Mouse (Mus musculus) stomach, embryonic 15.5 days (tissue): ENCODE measurements around the gene Gm45785. TPM values are rescaled to one million over a fixed set of nuclear protein-coding genes. Genes with fewer than 3 reads are reported as not detected.
A peak's percentile ranks its signal among the peaks of the same experiment; 100 is the strongest.

Experiments used
- ATAC-seq: fragments of 200-750 bp; cut with Nextera tagmentation; 2 replicates; pipeline ENCODE4 v1.8.0; 2017; ENCODE audit warnings: low read depth, moderate number of reproducible peaks, moderate TSS enrichment; ENCODE audit not compliant: insufficient read depth, low FRiP score
- H3K27ac ChIP-seq: fragments of 300-500 bp; sonication (generic); 2 replicates; pipeline ENCODE4 v1.5.1; 2015; ENCODE audit warnings: mild to moderate bottlenecking, inconsistent platforms
- H3K27me3 ChIP-seq: fragments of 300-500 bp; sonication (generic); replicated peaks from 2 replicates; pipeline ENCODE4 v1.6.1; 2015; ENCODE audit warnings: inconsistent platforms
- H3K36me3 ChIP-seq: fragments of 300-500 bp; sonication (generic); 2 replicates; pipeline ENCODE4 v1.6.1; 2015; ENCODE audit warnings: inconsistent platforms
- H3K4me1 ChIP-seq: fragments of 300-500 bp; sonication (generic); 2 replicates; pipeline ENCODE4 v1.6.1; 2015; ENCODE audit warnings: inconsistent platforms
- H3K4me2 ChIP-seq: fragments of 300-500 bp; sonication (generic); 2 replicates; pipeline ENCODE4 v1.6.1; 2015; ENCODE audit warnings: mild to moderate bottlenecking, inconsistent platforms
- H3K4me3 ChIP-seq: fragments of 300-500 bp; sonication (generic); replicated peaks from 2 replicates; pipeline ENCODE4 v1.5.1; 2015; ENCODE audit warnings: inconsistent platforms
- H3K9ac ChIP-seq: fragments of 300-500 bp; sonication (generic); 2 replicates; pipeline ENCODE4 v1.6.1; 2015; ENCODE audit warnings: inconsistent platforms
- H3K9me3 ChIP-seq: fragments of 300-500 bp; sonication (generic); 2 replicates; pipeline ENCODE4 v1.6.1; 2016; ENCODE audit warnings: inconsistent platforms
- WGBS: fragments of 180-500 bp; shearing (Covaris S2); methylation state at CpG from one replicate; pipeline ENCODE4 v1.1.7; 2015; 5-methylcytosine and 5-hydroxymethylcytosine counted together
- polyA plus RNA-seq: library from polyadenylated mRNA; unstranded; fragments of >200 nt; fragmentation: Nextera tagmentation; extraction: Ambion mirVana; gene quantifications from 2 replicates; pipeline ENCODE4 v1.2.1, GENCODE M21; 2015

Gene Gm45785
- polyA plus RNA-seq, 1 experiment from 2014 or later = not detected

GRCm38 (mm10) chr7:140840750-140841735 is 15.1 kb downstream of the Gm45785 start:
- 34% methylated on average over 18 of the region's 19 CpGs for WGBS
- H3K4me3 ChIP-seq = no peak overlapping the region
- no peak overlapping the region for H3K27ac ChIP-seq
- ATAC-seq = peak; percentile 63; the same call in 1 of the 2 replicates
- H3K9me3 ChIP-seq = no peaks in the 10 kb centered on the region
- H3K36me3 ChIP-seq = no peaks in the 10 kb centered on the region
- H3K27me3 ChIP-seq = 0 out of 2 replicates have a peak, but pooled peaks cover 6% of the 10 kb centered on the region
- H3K4me2 ChIP-seq = peak overlapping the region; percentile 24
- H3K9ac ChIP-seq = no peak overlapping the region
- 0 out of 2 replicates have a peak, but pooled peaks cover 6% of the 10 kb centered on the region for H3K4me1 ChIP-seq

GRCm38 (mm10) chr7:140839556-140839955 is 16.6 kb downstream of the Gm45785 start:
- Histone ChIP-seq H3K36me3 (no peaks in the 10 kb centered on the region), H3K9ac (no peak overlapping the region), H3K4me2 (no peak overlapping the region), H3K27ac (no peak overlapping the region), H3K9me3 (no peaks in the 10 kb centered on the region), H3K4me3 (no peak overlapping the region), H3K27me3 (0 out of 2 replicates have a peak, but pooled peaks cover 3% of the 10 kb centered on the region), H3K4me1 (0 out of 2 replicates have a peak, but pooled peaks cover 6% of the 10 kb centered on the region)
- no peak for ATAC-seq
- WGBS = 56% methylated on average over 5 of the region's 5 CpGs

GRCm38 (mm10) chr7:140836243-140837115 is 19.7 kb downstream of the Gm45785 start:
- Histone ChIP-seq H3K4me2 (no peak overlapping the region), H3K9me3 (no peaks in the 10 kb centered on the region), H3K27ac (no peak overlapping the region), H3K4me3 (no peak overlapping the region), H3K27me3 (no peaks in the 10 kb centered on the region), H3K36me3 (no peaks in the 10 kb centered on the region), H3K4me1 (0 out of 2 replicates have a peak, but pooled peaks cover 3% of the 10 kb centered on the region), H3K9ac (no peak overlapping the region)
- ATAC-seq = no peak
- 82% methylated on average over 9 of the region's 9 CpGs for WGBS

- 63% methylated on average over 2 of the region's 2 CpGs for WGBS
- peak overlapping the region; percentile 39 for H3K4me2 ChIP-seq
- no peak for ATAC-seq
These were observed 20.4 kb downstream of the Gm45785 start for GRCm38 (mm10) chr7:140835758-140836087.

GRCm38 (mm10) chr7:140834968-140835757 is 21.0 kb downstream of the Gm45785 start, which contains the start of gene Urah:
TSS of gene Urah (plus strand) at chr7:140835018.
- Histone ChIP-seq H3K36me3 (no peaks in the 10 kb centered on the region), H3K4me1 (no peaks in the 10 kb centered on the region), H3K4me2 (peak within 1 kb of the TSS; percentile 39), H3K27ac (peak within 1 kb of the TSS; percentile 31; the same call in 1 of the 2 replicates), H3K27me3 (no peaks in the 10 kb centered on the region), H3K9ac (peak within 1 kb of the TSS; percentile 8; the same call in 1 of the 2 replicates), H3K9me3 (no peaks in the 10 kb centered on the region), H3K4me3 (peak within 1 kb of the TSS; percentile 19; the same call in 1 of the 2 replicates)
- peak; percentile 76 for ATAC-seq
- 39% methylated on average over 20 of the region's 20 CpGs for WGBS

More at GRCm38 (mm10) chr7:140835758-140836087, 20.4 kb downstream of the Gm45785 start:
- Histone ChIP-seq H3K9ac (peak overlapping the region; percentile 8; the same call in 1 of the 2 replicates), H3K9me3 (no peaks in the 10 kb centered on the region), H3K27ac (no peak overlapping the region), H3K27me3 (no peaks in the 10 kb centered on the region), H3K36me3 (no peaks in the 10 kb centered on the region), H3K4me1 (no peaks in the 10 kb centered on the region), H3K4me3 (0 out of 2 replicates have a peak overlapping the region, but pooled peaks have one; percentile 19)

- no peaks in the 10 kb centered on the region for H3K9me3 ChIP-seq
- no peak overlapping the region for H3K4me2 ChIP-seq
- no peak overlapping the region for H3K4me3 ChIP-seq
- no peaks in the 10 kb centered on the region for H3K36me3 ChIP-seq
- no peaks in the 10 kb centered on the region for H3K4me1 ChIP-seq
- ATAC-seq = no peak
- H3K9ac ChIP-seq = no peak overlapping the region
- no peaks in the 10 kb centered on the region for H3K27me3 ChIP-seq
- no peak overlapping the region for H3K27ac ChIP-seq
- WGBS = 88% methylated on average over 4 of the region's 4 CpGs
These were observed 22.8 kb downstream of the Gm45785 start for GRCm38 (mm10) chr7:140833341-140833740.

GRCm38 (mm10) chr7:140831447-140831846 is 24.7 kb downstream of the Gm45785 start:
- H3K27ac ChIP-seq = no peak overlapping the region
- ATAC-seq = no peak

GRCm38 (mm10) chr7:140828171-140828881 is 27.8 kb downstream of the Gm45785 start:
- no peak overlapping the region for H3K4me2 ChIP-seq
- no peaks in the 10 kb centered on the region for H3K36me3 ChIP-seq
- WGBS = 30% methylated on average over 8 of the region's 8 CpGs
- H3K9ac ChIP-seq = no peak overlapping the region
- no peaks in the 10 kb centered on the region for H3K4me1 ChIP-seq
- no peaks in the 10 kb centered on the region for H3K9me3 ChIP-seq
- H3K4me3 ChIP-seq = no peak overlapping the region
- no peaks in the 10 kb centered on the region for H3K27me3 ChIP-seq
- ATAC-seq = no peak
- H3K27ac ChIP-seq = no peak overlapping the region

More at GRCm38 (mm10) chr7:140831447-140831846, 24.7 kb downstream of the Gm45785 start:
- Histone ChIP-seq H3K4me1 (no peaks in the 10 kb centered on the region), H3K4me3 (no peak overlapping the region), H3K4me2 (no peak overlapping the region), H3K9ac (no peak overlapping the region), H3K9me3 (no peaks in the 10 kb centered on the region), H3K36me3 (no peaks in the 10 kb centered on the region), H3K27me3 (no peaks in the 10 kb centered on the region)
- WGBS = 57% methylated on average over 6 of the region's 6 CpGs

- Histone ChIP-seq H3K27ac (no peak overlapping the region), H3K4me3 (no peak overlapping the region), H3K36me3 (no peaks in the 10 kb centered on the region), H3K4me2 (no peak overlapping the region), H3K27me3 (no peaks in the 10 kb centered on the region), H3K9ac (no peak overlapping the region), H3K4me1 (no peaks in the 10 kb centered on the region), H3K9me3 (no peaks in the 10 kb centered on the region)
- ATAC-seq = no peak
- 86% methylated on average over 4 of the region's 4 CpGs for WGBS
These were observed 33.4 kb downstream of the Gm45785 start for GRCm38 (mm10) chr7:140822731-140823130.

GRCm38 (mm10) chr7:140821653-140822329 is 34.3 kb downstream of the Gm45785 start, which contains the start of gene Zfp941:
TSS of gene Zfp941 (minus strand) at chr7:140822178.
- no peaks in the 10 kb centered on the region for H3K9me3 ChIP-seq

More at GRCm38 (mm10) chr7:140821653-140822329, 34.3 kb downstream of the Gm45785 start, which contains the start of gene Zfp941:
- WGBS = 2% methylated on average over 21 of the region's 21 CpGs
- H3K4me2 ChIP-seq = peak within 1 kb of the TSS; percentile 63
- H3K27ac ChIP-seq = no peak within 1 kb of the TSS
- no peaks in the 10 kb centered on the region for H3K27me3 ChIP-seq
- no peaks in the 10 kb centered on the region for H3K36me3 ChIP-seq
- no peaks in the 10 kb centered on the region for H3K4me1 ChIP-seq
- no peak within 1 kb of the TSS for H3K9ac ChIP-seq
- H3K4me3 ChIP-seq = peak within 1 kb of the TSS; percentile 41
- peak; percentile 68 for ATAC-seq
